Mouse (Mus musculus) heart, postnatal 0 days (tissue): ENCODE measurements around the gene Tlr4. TPM values are rescaled to one million over a fixed set of nuclear protein-coding genes. Genes with fewer than 3 reads are reported as not detected.

Source experiments
- ATAC-seq: fragments of 200-750 bp; cut with Nextera tagmentation; 2 replicates; pipeline ENCODE4 v1.8.0; 2017; ENCODE audit warnings: low read depth, moderate number of reproducible peaks, moderate library complexity; ENCODE audit not compliant: insufficient read depth
- DNase-seq: peaks from one replicate; pipeline ENCODE4 v3.0.0-alpha.2; 2016; ENCODE audit warnings: low spot score
- H3K27ac ChIP-seq: fragments of 300-500 bp; sonication (generic); 2 replicates; pipeline ENCODE4 v1.5.1; 2014; ENCODE audit warnings: low read depth, mild to moderate bottlenecking
- H3K27me3 ChIP-seq: fragments of 300-500 bp; sonication (generic); 2 replicates; pipeline ENCODE4 v1.6.1; 2014; ENCODE audit warnings: low read length, mixed read lengths; ENCODE audit not compliant: control insufficient read depth, insufficient read depth
- H3K36me3 ChIP-seq: fragments of 300-500 bp; sonication (generic); replicated peaks from 2 replicates; pipeline ENCODE4 v1.6.1; 2014; ENCODE audit warnings: low read length, mixed read lengths; ENCODE audit not compliant: control insufficient read depth, insufficient read depth
- H3K4me1 ChIP-seq: fragments of 300-500 bp; sonication (generic); 2 replicates; pipeline ENCODE4 v1.6.1; 2014; ENCODE audit warnings: antibody characterized with exemption; ENCODE audit not compliant: control insufficient read depth, insufficient read depth
- H3K4me2 ChIP-seq: fragments of 300-500 bp; sonication (generic); 2 replicates; pipeline ENCODE4 v1.6.1; 2014; ENCODE audit warnings: low read depth, mild to moderate bottlenecking, low read length, moderate library complexity
- H3K4me3 ChIP-seq: fragments of 300-500 bp; sonication (generic); 2 replicates; pipeline ENCODE4 v1.5.1; 2014; ENCODE audit warnings: low read depth, low read length
- H3K9ac ChIP-seq: fragments of 300-500 bp; sonication (generic); replicated peaks from 2 replicates; pipeline ENCODE4 v1.6.1; 2014; ENCODE audit warnings: low read depth, low read length, mixed read lengths
- H3K9me3 ChIP-seq: fragments of 300-500 bp; sonication (generic); replicated peaks from 2 replicates; pipeline ENCODE4 v1.6.1; 2016; ENCODE audit warnings: low read length; ENCODE audit not compliant: control insufficient read depth
- CTCF ChIP-seq: IDR thresholded peaks from 2 replicates; pipeline ENCODE4 v1.5.1; 2016; ENCODE audit warnings: antibody characterized with exemption, control low read depth, low read depth
- EP300 ChIP-seq: IDR thresholded peaks from 2 replicates; pipeline ENCODE4 v1.6.1; 2016; ENCODE audit warnings: antibody characterized with exemption, low read depth
- WGBS: fragments of 180-500 bp; shearing (Covaris S2); extraction: QIAGEN DNeasy Blood & Tissue Kit; methylation state at CpG from one replicate; pipeline ENCODE4 v1.1.7; 2014; 5-methylcytosine and 5-hydroxymethylcytosine counted together
- polyA plus RNA-seq: library from polyadenylated mRNA; unstranded; fragments of >200 nt; fragmentation: Nextera tagmentation; extraction: Ambion mirVana; gene quantifications from 2 replicates; pipeline ENCODE4 v1.2.1, GENCODE M21; 2015
- total RNA-seq: library from RNA; depleted of rRNA; stranded (reverse); fragments of >200 nt; gene quantifications from 2 replicates; pipeline ENCODE4 v1.2.3, GENCODE M21; 2014; ENCODE audit warnings: low replicate concordance

Tlr4 gene
- total and polyA plus RNA-seq, 2 experiments from 2014 or later, result 2.9 to 19.6 TPM

DNA sequence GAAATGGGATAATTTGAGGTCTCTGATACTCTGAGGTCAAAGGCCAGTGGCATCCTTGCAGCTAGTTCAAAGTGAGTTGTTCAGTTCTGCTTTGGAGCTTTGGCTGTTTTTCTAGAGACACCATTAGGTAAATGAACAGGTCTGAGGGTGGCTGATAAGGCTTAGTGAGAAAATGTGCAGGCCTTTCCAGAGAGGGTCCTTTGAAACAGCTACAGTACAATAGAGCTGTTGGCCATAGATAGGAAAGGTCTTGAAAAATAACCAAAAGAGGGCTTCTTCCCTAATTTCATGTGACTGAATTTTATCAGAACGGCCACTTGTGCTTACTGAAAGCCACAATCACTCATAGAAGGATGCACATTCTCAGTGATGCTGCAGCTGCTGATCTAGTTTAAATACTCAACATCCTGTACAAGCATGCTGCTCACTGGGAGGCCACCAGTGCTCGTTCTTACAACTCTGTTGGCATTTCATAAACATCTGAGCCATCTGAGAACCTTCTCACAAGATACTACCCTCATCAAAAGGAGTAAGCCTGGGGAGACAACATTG, 100.2 kb downstream of the Tlr4 start:
- H3K9me3 ChIP-seq, result no peaks in the 10 kb centered on the region
- DNase-seq, result no peak
- no peak for ATAC-seq
- no peaks in the 10 kb centered on the region for H3K27me3 ChIP-seq
- TF ChIP-seq CTCF, result no peak
- no peak for TF ChIP-seq EP300
- no peaks in the 10 kb centered on the region for H3K4me1 ChIP-seq
- no peak overlapping the region for H3K4me2 ChIP-seq
- H3K9ac ChIP-seq, result no peak overlapping the region
- 46% methylated on average over 2 of the region's 2 CpGs for WGBS
- H3K27ac ChIP-seq, result no peak overlapping the region
- H3K36me3 ChIP-seq, result no peaks in the 10 kb centered on the region
- no peak overlapping the region for H3K4me3 ChIP-seq

GRCm38 (mm10) chr4:66938489-66939061, 111.2 kb downstream of the Tlr4 start:
- 54% methylated on average over 4 of the region's 4 CpGs for WGBS
- TF ChIP-seq EP300 (no peak), CTCF (no peak)

DNA sequence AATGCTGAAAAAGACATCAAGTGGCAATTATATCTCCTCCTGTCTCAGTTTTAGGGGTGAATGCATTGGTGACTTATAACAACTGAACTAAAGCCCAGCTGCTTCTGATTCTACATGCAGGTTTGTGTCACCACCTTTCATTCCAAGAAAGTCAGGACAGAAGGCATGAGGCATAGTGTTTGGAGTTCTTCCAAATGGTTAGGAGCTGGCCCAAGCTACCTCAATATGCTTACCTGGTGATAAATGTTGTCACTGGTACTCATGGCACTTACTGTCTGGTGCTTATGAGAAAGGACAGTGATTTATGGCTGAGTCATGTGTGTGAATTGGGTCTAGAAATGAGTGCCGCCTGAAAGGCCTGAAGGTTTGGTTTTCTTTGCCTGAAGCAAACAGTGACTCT, 114.5 kb downstream of the Tlr4 start:
- Histone ChIP-seq H3K4me1 (no peaks in the 10 kb centered on the region), H3K4me2 (no peak overlapping the region), H3K9me3 (no peaks in the 10 kb centered on the region), H3K4me3 (no peak overlapping the region), H3K27ac (no peak overlapping the region), H3K27me3 (no peaks in the 10 kb centered on the region), H3K36me3 (no peaks in the 10 kb centered on the region), H3K9ac (no peak overlapping the region)
- no peak for TF ChIP-seq CTCF
- ATAC-seq, result no peak
- 71% methylated on average over 1 of the region's 1 CpGs for WGBS
- no peak for DNase-seq

More at GRCm38 (mm10) chr4:66938489-66939061, 111.2 kb downstream of the Tlr4 start:
- H3K9me3 ChIP-seq, result no peaks in the 10 kb centered on the region
- H3K36me3 ChIP-seq, result no peaks in the 10 kb centered on the region
- H3K4me2 ChIP-seq, result no peak overlapping the region
- no peak overlapping the region for H3K9ac ChIP-seq
- ATAC-seq (no peak), DNase-seq (no peak)
- no peak overlapping the region for H3K27ac ChIP-seq
- no peak overlapping the region for H3K4me3 ChIP-seq
- H3K4me1 ChIP-seq, result no peaks in the 10 kb centered on the region
- no peaks in the 10 kb centered on the region for H3K27me3 ChIP-seq

DNA sequence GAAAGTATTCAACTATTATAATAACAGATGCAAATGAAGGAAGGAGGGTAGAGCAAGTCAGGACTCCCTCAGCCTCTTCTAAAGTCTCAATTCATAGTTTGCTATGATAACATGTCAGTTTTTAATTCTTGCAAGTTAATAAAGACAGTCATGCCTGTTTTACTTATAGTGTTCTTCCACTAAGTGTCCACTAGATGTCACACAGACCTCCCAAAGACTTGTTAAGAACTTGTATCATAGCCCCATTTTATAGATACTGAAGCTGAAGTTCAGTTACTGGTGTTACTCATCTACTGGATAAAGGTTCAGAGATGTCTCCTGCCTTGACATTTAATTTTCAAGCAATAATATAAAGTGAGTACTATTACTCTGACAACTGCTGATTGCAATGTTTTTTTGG, 116.3 kb downstream of the Tlr4 start:
- DNase-seq (no peak), ATAC-seq (no peak)
- H3K9me3 ChIP-seq, result no peaks in the 10 kb centered on the region

GRCm38 (mm10) chr4:66947657-66948056, 120.3 kb downstream of the Tlr4 start:
- Histone ChIP-seq H3K9ac (no peak overlapping the region), H3K27ac (no peak overlapping the region), H3K27me3 (no peaks in the 10 kb centered on the region), H3K36me3 (no peaks in the 10 kb centered on the region), H3K4me2 (no peak overlapping the region), H3K9me3 (no peaks in the 10 kb centered on the region), H3K4me1 (no peaks in the 10 kb centered on the region), H3K4me3 (no peak overlapping the region)
- ATAC-seq (no peak), DNase-seq (no peak)
- TF ChIP-seq EP300, result no peak
- no peak for TF ChIP-seq CTCF
- 29% methylated on average over 1 of the region's 1 CpGs for WGBS

More for the DNA sequence above, 116.3 kb downstream of the Tlr4 start:
- H3K27ac ChIP-seq, result no peak overlapping the region
- no peaks in the 10 kb centered on the region for H3K27me3 ChIP-seq
- H3K36me3 ChIP-seq, result no peaks in the 10 kb centered on the region
- no peak overlapping the region for H3K4me3 ChIP-seq
- no peak overlapping the region for H3K4me2 ChIP-seq
- H3K9ac ChIP-seq, result no peak overlapping the region
- TF ChIP-seq CTCF (peak; percentile 39; the same call in 1 of the 2 replicates), EP300 (no peak)
- H3K4me1 ChIP-seq, result no peaks in the 10 kb centered on the region

DNA sequence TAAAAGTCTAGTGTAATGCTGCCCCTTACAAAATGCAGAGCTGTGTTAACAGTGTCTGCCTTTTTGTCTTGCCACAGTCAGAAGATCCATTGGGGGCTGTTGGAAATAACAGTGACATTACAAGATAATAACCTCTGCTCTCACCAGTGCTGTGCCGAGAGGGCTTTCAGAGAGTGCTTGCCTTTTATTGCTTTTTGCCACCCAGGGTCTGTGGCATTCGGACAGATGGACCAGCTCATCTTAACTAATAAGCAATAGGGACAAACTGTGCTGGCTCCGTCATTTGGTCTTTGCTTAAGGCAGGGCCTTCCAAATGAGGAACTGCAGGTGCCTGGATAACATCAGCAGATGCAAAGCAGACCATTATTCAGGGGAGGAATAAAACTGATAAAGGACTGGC, 147.5 kb downstream of the Tlr4 start:
- 66% methylated on average over 3 of the region's 3 CpGs for WGBS
- ATAC-seq, result no peak
- Histone ChIP-seq H3K4me3 (no peak overlapping the region), H3K9me3 (no peaks in the 10 kb centered on the region), H3K27ac (no peak overlapping the region), H3K9ac (no peak overlapping the region), H3K36me3 (no peaks in the 10 kb centered on the region), H3K4me1 (peaks cover 16% of the 10 kb centered on the region), H3K27me3 (no peaks in the 10 kb centered on the region), H3K4me2 (no peak overlapping the region)
- TF ChIP-seq CTCF (no peak), EP300 (no peak)
- DNase-seq, result no peak
